Mouse (Mus musculus) stomach, embryonic 16.5 days (tissue): ENCODE data around the gene Rac2. TPM values are rescaled to one million over a fixed set of nuclear protein-coding genes. Genes with fewer than 3 reads are reported as not detected.

Experiments
- ATAC-seq: fragments of 200-750 bp; cut with Nextera tagmentation; 2 replicates; pipeline ENCODE4 v1.8.0; 2017; ENCODE audit warnings: moderate number of reproducible peaks, moderate TSS enrichment; ENCODE audit not compliant: insufficient read depth, low FRiP score
- H3K27ac ChIP-seq: fragments of 300-500 bp; sonication (generic); 2 replicates; pipeline ENCODE4 v1.5.1; 2014; ENCODE audit warnings: low read length
- H3K27me3 ChIP-seq: fragments of 300-500 bp; sonication (generic); 2 replicates; pipeline ENCODE4 v1.6.1; 2014; ENCODE audit warnings: low read length, control low read depth, mixed read lengths; ENCODE audit not compliant: control insufficient read depth, insufficient read depth
- H3K36me3 ChIP-seq: fragments of 300-500 bp; sonication (generic); 2 replicates; pipeline ENCODE4 v1.6.1; 2014; ENCODE audit warnings: low read length; ENCODE audit not compliant: control insufficient read depth, insufficient read depth
- H3K4me1 ChIP-seq: fragments of 300-500 bp; sonication (generic); 2 replicates; pipeline ENCODE4 v1.6.1; 2014; ENCODE audit warnings: low read length, control low read depth, mixed read lengths; ENCODE audit not compliant: control insufficient read depth, insufficient read depth
- H3K4me2 ChIP-seq: fragments of 300-500 bp; sonication (generic); 2 replicates; pipeline ENCODE4 v1.6.1; 2014; ENCODE audit warnings: low read depth, low read length, mixed read lengths
- H3K4me3 ChIP-seq: fragments of 300-500 bp; sonication (generic); replicated peaks from 2 replicates; pipeline ENCODE4 v1.5.1; 2014; ENCODE audit warnings: mild to moderate bottlenecking, low read length
- H3K9ac ChIP-seq: fragments of 300-500 bp; sonication (generic); 2 replicates; pipeline ENCODE4 v1.6.1; 2014; ENCODE audit warnings: low read length
- H3K9me3 ChIP-seq: fragments of 300-500 bp; sonication (generic); replicated peaks from 2 replicates; pipeline ENCODE4 v1.6.1; 2016; ENCODE audit warnings: low read length, control low read depth; ENCODE audit not compliant: control insufficient read depth
- WGBS: fragments of 180-500 bp; shearing (Covaris S2); extraction: QIAGEN DNeasy Blood & Tissue Kit; methylation state at CpG from one replicate; pipeline ENCODE4 v1.1.7; 2014; 5-methylcytosine and 5-hydroxymethylcytosine counted together
- polyA plus RNA-seq: library from polyadenylated mRNA; unstranded; fragments of >200 nt; fragmentation: Nextera tagmentation; extraction: Ambion mirVana; gene quantifications from 2 replicates; pipeline ENCODE4 v1.2.1, GENCODE M21; 2015

Gene Rac2
- polyA plus RNA-seq, 1 experiment from 2014 or later: 26.2 TPM

DNA sequence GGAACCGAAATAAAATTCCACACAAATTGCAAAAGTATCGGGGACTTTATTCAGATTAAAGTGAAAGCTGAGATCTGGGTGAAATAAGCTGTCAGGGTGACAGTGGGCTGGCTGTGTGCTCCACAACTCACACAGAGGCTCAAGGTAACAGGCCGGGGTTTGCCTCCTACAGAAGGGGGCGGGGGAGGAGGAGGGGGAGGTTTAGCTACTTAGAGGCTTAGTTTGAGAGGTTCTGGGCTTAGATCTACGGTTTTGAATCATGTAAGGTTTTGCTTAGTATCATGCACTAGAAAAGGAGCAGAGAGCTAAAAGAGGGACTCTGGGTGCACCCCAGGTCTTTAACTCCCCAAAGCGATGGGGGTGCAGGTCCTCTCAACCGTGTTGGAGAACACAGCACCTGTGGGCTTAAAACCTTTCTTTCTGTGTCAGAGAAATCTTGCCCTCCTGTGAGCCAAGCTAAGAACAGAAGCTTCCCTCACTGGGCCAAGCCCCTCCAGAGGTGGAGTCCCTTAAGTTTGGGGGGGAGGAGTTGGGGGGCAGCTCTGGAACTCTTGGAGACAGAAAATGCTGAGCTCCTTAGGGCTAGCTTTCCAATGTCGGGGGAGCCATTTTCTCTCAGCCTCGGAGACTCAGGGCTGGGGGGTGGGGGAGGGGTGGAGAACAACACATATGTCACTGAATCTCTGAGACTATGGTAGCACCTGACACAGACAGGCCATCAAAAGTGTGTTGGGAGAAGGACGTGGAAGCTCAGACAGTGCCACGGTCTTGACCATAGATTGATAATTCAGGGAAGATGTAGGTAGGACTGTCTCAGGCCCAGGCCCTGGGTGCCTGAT, 13.2 kb downstream of the Rac2 start:
- WGBS: 55% methylated on average over 11 of the region's 11 CpGs
- ATAC-seq: no peak
- no peaks in the 10 kb centered on the region for H3K4me1 ChIP-seq
- no peak overlapping the region for H3K4me3 ChIP-seq
- no peaks in the 10 kb centered on the region for H3K27me3 ChIP-seq
- no peak overlapping the region for H3K27ac ChIP-seq
- no peak overlapping the region for H3K9ac ChIP-seq
- H3K9me3 ChIP-seq: no peaks in the 10 kb centered on the region
- no peaks in the 10 kb centered on the region for H3K36me3 ChIP-seq
- H3K4me2 ChIP-seq: no peak overlapping the region

DNA sequence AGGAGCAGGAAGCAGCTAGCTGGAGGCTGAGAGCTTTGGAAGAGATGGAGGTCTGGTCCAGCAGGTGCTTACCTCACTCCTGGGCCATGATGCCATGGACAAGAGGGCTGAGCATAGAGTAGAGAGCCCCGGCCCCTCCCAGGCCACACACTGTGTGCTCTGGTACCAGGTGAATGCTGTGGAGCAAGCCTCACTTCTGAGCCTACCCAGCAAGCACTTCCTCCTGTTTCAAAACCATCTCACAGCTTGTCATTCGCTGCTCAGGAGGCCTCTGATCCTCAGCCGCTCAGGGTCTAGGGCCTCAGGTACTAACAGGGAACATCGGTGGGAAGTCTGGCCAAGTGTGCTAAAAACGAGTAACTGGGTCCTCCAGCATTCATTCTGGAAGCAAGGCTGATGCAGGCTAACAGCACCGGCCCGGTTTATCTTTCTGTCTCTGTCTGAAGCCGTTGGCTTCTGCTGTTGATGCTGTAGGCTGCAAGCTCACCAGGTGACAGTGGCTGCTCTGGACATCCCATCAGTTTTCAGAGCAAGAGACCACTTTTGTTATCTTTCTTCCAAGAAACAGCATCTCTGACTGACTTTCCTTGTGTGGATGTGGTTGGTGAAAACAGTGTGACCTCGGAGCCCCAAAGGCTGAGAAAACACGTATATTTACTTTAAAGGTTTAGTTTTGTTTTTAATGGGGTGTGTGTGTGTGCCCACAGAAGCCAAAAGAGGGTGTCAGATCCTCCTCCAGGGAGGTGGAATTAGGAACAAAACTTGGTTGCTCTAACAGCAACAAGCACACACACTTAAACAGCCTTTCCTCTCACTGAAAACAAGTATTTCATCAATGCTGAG, 14.7 kb downstream of the Rac2 start:
- 54% methylated on average over 10 of the region's 10 CpGs for WGBS
- Histone ChIP-seq H3K4me2 (no peak overlapping the region), H3K27me3 (no peaks in the 10 kb centered on the region), H3K36me3 (no peaks in the 10 kb centered on the region), H3K9me3 (0 out of 2 replicates have a peak, but pooled peaks cover 4% of the 10 kb centered on the region), H3K9ac (no peak overlapping the region), H3K4me3 (no peak overlapping the region), H3K4me1 (no peaks in the 10 kb centered on the region), H3K27ac (no peak overlapping the region)
- no peak for ATAC-seq

DNA sequence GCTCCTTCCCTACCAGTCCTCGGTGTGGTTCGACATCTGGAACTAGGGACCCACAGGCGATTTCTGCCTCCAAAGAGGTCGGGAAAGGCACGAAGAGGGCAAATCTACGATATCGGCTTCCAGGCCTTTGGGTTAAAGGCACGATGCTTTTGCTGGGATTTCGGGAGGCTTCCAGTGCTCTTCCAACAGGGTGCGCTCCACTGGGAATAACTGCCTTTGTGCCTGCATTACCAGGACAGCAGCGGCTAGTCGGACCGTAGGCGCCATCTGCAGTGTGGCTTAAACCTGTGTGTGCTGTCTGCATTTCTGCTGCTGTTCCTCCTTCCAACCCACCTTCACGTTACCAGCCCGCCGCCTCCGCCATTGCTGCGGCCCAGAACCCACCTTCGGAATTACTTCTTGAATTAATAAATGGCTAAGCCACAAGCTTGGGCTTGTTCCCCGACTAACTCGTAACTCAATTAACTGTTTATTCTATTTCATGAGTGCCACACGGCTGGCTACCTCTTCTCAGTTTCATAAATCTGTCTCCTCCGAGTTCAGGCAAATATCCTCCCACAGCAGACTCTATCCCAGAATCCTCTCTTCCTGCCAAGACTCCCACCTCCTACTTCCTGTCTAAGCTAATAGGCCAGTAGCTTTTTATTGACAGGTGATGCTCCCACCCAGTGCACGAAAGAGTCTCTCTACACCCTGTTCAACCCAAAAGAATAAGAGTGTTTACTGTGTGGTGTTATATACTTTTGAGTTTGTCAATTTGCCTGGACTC, 17.9 kb downstream of the Rac2 start:
- Histone ChIP-seq H3K27ac (no peak overlapping the region), H3K27me3 (no peaks in the 10 kb centered on the region), H3K4me3 (peak overlapping the region; percentile 22; the same call in 1 of the 2 replicates), H3K36me3 (no peaks in the 10 kb centered on the region), H3K9ac (peak overlapping the region; percentile 5; the same call in 1 of the 2 replicates), H3K4me2 (peak overlapping the region; percentile 8), H3K9me3 (0 out of 2 replicates have a peak, but pooled peaks cover 4% of the 10 kb centered on the region), H3K4me1 (no peaks in the 10 kb centered on the region)
- 55% methylated on average over 25 of the region's 25 CpGs for WGBS
- ATAC-seq: no peak

DNA sequence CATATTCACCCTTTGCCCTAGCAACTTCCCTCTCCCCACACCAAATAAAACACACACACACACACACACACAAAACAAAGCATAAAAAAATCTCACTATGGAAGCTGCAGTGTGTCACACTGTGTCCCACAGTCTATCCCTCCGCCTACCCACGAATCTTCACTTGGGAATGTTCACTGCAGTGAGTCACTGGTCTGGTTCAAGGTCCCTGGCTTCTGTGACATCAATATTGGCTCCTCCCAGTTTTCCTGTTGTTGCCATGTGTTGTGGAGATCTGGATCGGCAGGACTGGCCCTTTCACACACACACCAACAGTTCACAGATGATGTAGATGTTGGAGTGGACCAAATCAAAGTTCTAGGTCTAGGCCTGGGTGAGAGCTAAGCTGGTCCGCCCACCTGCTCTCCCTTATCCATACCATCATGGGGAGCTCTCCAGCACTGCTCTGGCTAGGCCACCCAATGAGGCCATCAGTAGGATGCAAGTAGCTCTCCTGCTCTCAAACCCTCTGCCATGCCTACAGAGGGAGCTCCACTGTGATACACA, 23.3 kb downstream of the Rac2 start:
- WGBS: 63% methylated on average over 4 of the region's 4 CpGs
- ATAC-seq: no peak

DNA sequence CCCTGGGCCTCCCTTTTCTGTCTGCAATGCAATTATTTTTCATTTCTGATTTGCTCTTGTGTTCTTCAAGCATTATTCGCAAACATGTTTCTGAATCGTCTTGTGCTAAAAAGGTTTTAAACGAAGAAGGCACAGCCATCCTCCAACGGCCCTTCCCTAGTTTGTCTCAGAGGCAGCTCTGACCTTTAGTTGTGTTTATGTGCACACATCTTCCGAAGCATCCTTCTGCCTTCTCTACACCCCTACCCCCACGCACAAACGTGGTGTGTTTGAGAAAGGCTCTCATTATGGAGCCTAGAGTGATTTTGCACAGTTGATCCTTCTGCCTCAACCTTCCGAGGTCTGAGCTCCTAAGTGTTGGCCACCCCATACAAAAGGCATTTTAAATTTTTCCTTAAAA, 23.9 kb downstream of the Rac2 start:
- peaks cover 4% of the 10 kb centered on the region; the same call in 1 of the 2 replicates for H3K27me3 ChIP-seq
- H3K9me3 ChIP-seq: 0 out of 2 replicates have a peak, but pooled peaks cover 4% of the 10 kb centered on the region
- ATAC-seq: no peak
- 0 out of 2 replicates have a peak, but pooled peaks cover 4% of the 10 kb centered on the region for H3K4me1 ChIP-seq
- no peak overlapping the region for H3K27ac ChIP-seq
- H3K4me2 ChIP-seq: no peak overlapping the region
- H3K36me3 ChIP-seq: no peaks in the 10 kb centered on the region
- 53% methylated on average over 8 of the region's 8 CpGs for WGBS
- H3K9ac ChIP-seq: no peak overlapping the region
- H3K4me3 ChIP-seq: no peak overlapping the region

More for the DNA sequence above, 23.3 kb downstream of the Rac2 start:
- H3K4me2 ChIP-seq: no peak overlapping the region
- no peaks in the 10 kb centered on the region for H3K27me3 ChIP-seq
- no peak overlapping the region for H3K4me3 ChIP-seq
- H3K9me3 ChIP-seq: 0 out of 2 replicates have a peak, but pooled peaks cover 4% of the 10 kb centered on the region
- no peak overlapping the region for H3K9ac ChIP-seq
- no peaks in the 10 kb centered on the region for H3K36me3 ChIP-seq
- no peak overlapping the region for H3K27ac ChIP-seq
- H3K4me1 ChIP-seq: 0 out of 2 replicates have a peak, but pooled peaks cover 4% of the 10 kb centered on the region

DNA sequence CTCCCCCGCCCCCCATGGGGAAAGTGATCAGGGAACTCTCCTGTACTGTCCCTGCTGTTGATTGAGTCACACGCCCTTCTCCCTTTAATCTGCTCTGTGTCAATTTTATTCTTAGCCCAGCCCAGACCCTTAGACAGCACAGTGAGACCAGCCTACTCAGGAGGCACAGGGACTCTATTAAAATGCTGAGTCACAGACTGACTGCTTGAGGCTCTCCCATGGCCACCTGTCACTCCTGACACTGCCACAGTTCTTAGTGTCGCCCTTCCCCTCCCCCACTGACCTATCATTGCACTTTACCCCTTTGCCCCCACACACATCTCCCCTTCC, 24.3 kb downstream of the Rac2 start:
- peak; percentile 42; the same call in 1 of the 2 replicates for ATAC-seq
- H3K36me3 ChIP-seq: no peaks in the 10 kb centered on the region
- H3K4me2 ChIP-seq: no peak overlapping the region
- H3K27ac ChIP-seq: no peak overlapping the region
- WGBS: 26% methylated on average over 3 of the region's 3 CpGs
- no peak overlapping the region for H3K9ac ChIP-seq
- H3K4me1 ChIP-seq: 0 out of 2 replicates have a peak, but pooled peaks cover 4% of the 10 kb centered on the region
- H3K9me3 ChIP-seq: 0 out of 2 replicates have a peak, but pooled peaks cover 3% of the 10 kb centered on the region
- H3K4me3 ChIP-seq: no peak overlapping the region
- H3K27me3 ChIP-seq: peaks cover 6% of the 10 kb centered on the region; the same call in 1 of the 2 replicates

DNA sequence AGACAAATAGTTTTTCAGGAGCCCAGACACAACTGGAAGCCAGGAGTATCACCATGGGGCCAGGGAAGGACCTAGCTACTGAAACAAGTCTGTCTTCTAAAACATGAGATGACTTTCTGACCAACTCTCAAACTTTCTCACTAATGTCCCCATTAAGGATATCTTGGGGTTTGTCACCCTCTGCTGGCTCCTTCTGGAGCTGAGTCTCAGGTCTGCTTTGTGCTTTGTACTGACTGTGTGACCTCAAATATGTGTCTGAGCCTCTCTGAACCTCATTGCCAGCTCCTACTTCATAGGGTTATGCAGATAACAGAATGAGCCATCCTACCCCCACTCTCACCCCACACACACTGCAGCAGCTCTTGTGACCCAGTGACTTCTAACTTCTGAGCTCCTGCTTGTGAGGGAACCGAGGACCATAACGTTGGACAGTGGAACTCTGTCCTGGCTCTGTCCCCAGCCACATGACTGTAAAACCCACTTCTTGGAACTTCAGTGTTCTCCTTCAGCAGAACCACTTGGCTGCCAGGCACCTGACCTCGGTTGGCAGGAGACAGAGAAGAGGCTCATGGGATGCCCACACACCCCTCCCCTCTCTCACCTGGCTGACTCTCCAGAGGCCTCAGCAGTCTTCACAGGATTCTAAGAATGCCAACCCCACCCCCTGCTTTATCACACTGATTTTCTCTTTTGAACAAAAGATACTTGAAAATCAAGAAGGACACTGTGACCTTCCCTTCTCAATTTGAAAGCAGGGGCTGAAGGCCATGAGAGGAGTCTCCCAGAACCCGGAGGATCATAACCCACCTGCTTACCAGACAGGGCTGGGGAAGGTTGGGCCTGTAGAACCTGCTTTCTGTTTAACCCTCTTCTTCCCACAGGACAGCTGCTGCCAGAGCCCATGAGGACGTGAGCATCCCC, 24.9 kb downstream of the Rac2 start:
- 40% methylated on average over 5 of the region's 5 CpGs for WGBS
- no peak overlapping the region for H3K9ac ChIP-seq
- H3K27me3 ChIP-seq: peaks cover 6% of the 10 kb centered on the region; the same call in 1 of the 2 replicates
- H3K4me1 ChIP-seq: 0 out of 2 replicates have a peak, but pooled peaks cover 4% of the 10 kb centered on the region
- no peaks in the 10 kb centered on the region for H3K9me3 ChIP-seq
- ATAC-seq: 0 out of 2 replicates have a peak, but pooled peaks have one; percentile 21
- no peak overlapping the region for H3K4me3 ChIP-seq
- H3K27ac ChIP-seq: no peak overlapping the region
- H3K36me3 ChIP-seq: no peaks in the 10 kb centered on the region
- H3K4me2 ChIP-seq: no peak overlapping the region
